Mouse (Mus musculus): ENCODE measurements around the gene Gm10053. TPM values are rescaled to one million over a fixed set of nuclear protein-coding genes. Genes with fewer than 3 reads are reported as not detected.

Gene Gm10053
- polyA plus RNA-seq, 1 experiment from 2014 or later: 230 TPM

- Histone ChIP-seq H3K9me3 (ENCODE audit: control insufficient read depth, low read length) (no peaks in the 10 kb centered on the region), H3K27me3 (replicated peaks; ENCODE audit: control insufficient read depth, insufficient read depth, low read length) (peaks cover 4% of the 10 kb centered on the region), H3K27ac (ENCODE audit: low read length) (no peak overlapping the region), H3K4me3 (replicated peaks; ENCODE audit: low read length) (no peak overlapping the region), H3K9ac (replicated peaks; ENCODE audit: low read depth, low read length) (no peak overlapping the region), H3K4me1 (replicated peaks; ENCODE audit: control insufficient read depth, insufficient read depth, low read length) (peaks cover 7% of the 10 kb centered on the region), H3K36me3 (ENCODE audit: control insufficient read depth, insufficient read depth) (no peaks in the 10 kb centered on the region), H3K4me2 (ENCODE audit: low read length) (no peak overlapping the region)
- WGBS: 89% methylated on average over 9 of the region's 9 CpGs
- no peak for ATAC-seq
These were observed 10.1 kb upstream of the Gm10053 start for GRCm38 (mm10) chr19:24865436-24865835.

GRCm38 (mm10) chr19:24871037-24871635 lies 4.3 kb upstream of the Gm10053 start:
- H3K27me3 ChIP-seq (replicated peaks; ENCODE audit: control insufficient read depth, insufficient read depth, low read length): no peaks in the 10 kb centered on the region
- no peaks in the 10 kb centered on the region for H3K36me3 ChIP-seq (ENCODE audit: control insufficient read depth, insufficient read depth)
- H3K4me1 ChIP-seq (replicated peaks; ENCODE audit: control insufficient read depth, insufficient read depth, low read length): no peaks in the 10 kb centered on the region
- 15% methylated on average over 18 of the region's 18 CpGs for WGBS
- ATAC-seq: peak; percentile 89
- peak overlapping the region; percentile 51 for H3K9ac ChIP-seq (replicated peaks; ENCODE audit: low read depth, low read length)
- H3K27ac ChIP-seq (ENCODE audit: low read length): no peak overlapping the region
- H3K4me3 ChIP-seq (replicated peaks; ENCODE audit: low read length): peak overlapping the region; percentile 42
- no peaks in the 10 kb centered on the region for H3K9me3 ChIP-seq (ENCODE audit: control insufficient read depth, low read length)
- H3K4me2 ChIP-seq (ENCODE audit: low read length): peak overlapping the region; percentile 70

GRCm38 (mm10) chr19:24873873-24874272 lies 1.6 kb upstream of the Gm10053 start:
- Histone ChIP-seq H3K27me3 (replicated peaks; ENCODE audit: control insufficient read depth, insufficient read depth, low read length) (no peaks in the 10 kb centered on the region), H3K36me3 (ENCODE audit: control insufficient read depth, insufficient read depth) (no peaks in the 10 kb centered on the region), H3K4me1 (replicated peaks; ENCODE audit: control insufficient read depth, insufficient read depth, low read length) (no peaks in the 10 kb centered on the region), H3K4me2 (ENCODE audit: low read length) (no peak overlapping the region), H3K9ac (replicated peaks; ENCODE audit: low read depth, low read length) (no peak overlapping the region), H3K9me3 (ENCODE audit: control insufficient read depth, low read length) (no peaks in the 10 kb centered on the region), H3K27ac (ENCODE audit: low read length) (no peak overlapping the region), H3K4me3 (replicated peaks; ENCODE audit: low read length) (no peak overlapping the region)
- ATAC-seq: no peak
- 29% methylated on average over 2 of the region's 2 CpGs for WGBS

- no peak for ATAC-seq
- H3K27ac ChIP-seq (ENCODE audit: low read length): no peak overlapping the region
- H3K4me1 ChIP-seq (replicated peaks; ENCODE audit: control insufficient read depth, insufficient read depth, low read length): no peaks in the 10 kb centered on the region
- no peaks in the 10 kb centered on the region for H3K27me3 ChIP-seq (replicated peaks; ENCODE audit: control insufficient read depth, insufficient read depth, low read length)
- no peak overlapping the region for H3K9ac ChIP-seq (replicated peaks; ENCODE audit: low read depth, low read length)
- WGBS: 66% methylated on average over 4 of the region's 4 CpGs
- no peaks in the 10 kb centered on the region for H3K9me3 ChIP-seq (ENCODE audit: control insufficient read depth, low read length)
- H3K4me3 ChIP-seq (replicated peaks; ENCODE audit: low read length): no peak overlapping the region
- H3K36me3 ChIP-seq (ENCODE audit: control insufficient read depth, insufficient read depth): no peaks in the 10 kb centered on the region
- H3K4me2 ChIP-seq (ENCODE audit: low read length): no peak overlapping the region
These were observed 5.8 kb downstream of the Gm10053 start for GRCm38 (mm10) chr19:24881237-24881636.

GRCm38 (mm10) chr19:24885504-24885903 lies 10.0 kb downstream of the Gm10053 start:
- H3K9ac ChIP-seq (replicated peaks; ENCODE audit: low read depth, low read length): no peak overlapping the region
- 14% methylated on average over 5 of the region's 5 CpGs for WGBS
- no peak overlapping the region for H3K27ac ChIP-seq (ENCODE audit: low read length)
- no peaks in the 10 kb centered on the region for H3K9me3 ChIP-seq (ENCODE audit: control insufficient read depth, low read length)
- no peak overlapping the region for H3K4me2 ChIP-seq (ENCODE audit: low read length)
- no peaks in the 10 kb centered on the region for H3K36me3 ChIP-seq (ENCODE audit: control insufficient read depth, insufficient read depth)
- H3K27me3 ChIP-seq (replicated peaks; ENCODE audit: control insufficient read depth, insufficient read depth, low read length): 0 out of 2 replicates have a peak, but pooled peaks cover 3% of the 10 kb centered on the region
- peak; percentile 55 for ATAC-seq
- no peak overlapping the region for H3K4me3 ChIP-seq (replicated peaks; ENCODE audit: low read length)
- H3K4me1 ChIP-seq (replicated peaks; ENCODE audit: control insufficient read depth, insufficient read depth, low read length): no peaks in the 10 kb centered on the region

- Histone ChIP-seq H3K4me1 (replicated peaks; ENCODE audit: control insufficient read depth, insufficient read depth, low read length) (no peaks in the 10 kb centered on the region), H3K9ac (replicated peaks; ENCODE audit: low read depth, low read length) (no peak overlapping the region), H3K4me3 (replicated peaks; ENCODE audit: low read length) (no peak overlapping the region), H3K36me3 (ENCODE audit: control insufficient read depth, insufficient read depth) (no peaks in the 10 kb centered on the region), H3K27ac (ENCODE audit: low read length) (no peak overlapping the region), H3K4me2 (ENCODE audit: low read length) (no peak overlapping the region), H3K27me3 (replicated peaks; ENCODE audit: control insufficient read depth, insufficient read depth, low read length) (0 out of 2 replicates have a peak, but pooled peaks cover 3% of the 10 kb centered on the region), H3K9me3 (ENCODE audit: control insufficient read depth, low read length) (no peaks in the 10 kb centered on the region)
- no peak for ATAC-seq
- WGBS: 83% methylated on average over 3 of the region's 3 CpGs
These were observed 11.4 kb downstream of the Gm10053 start for GRCm38 (mm10) chr19:24886888-24887287.

- ATAC-seq: no peak
- no peak overlapping the region for H3K27ac ChIP-seq (ENCODE audit: low read length)
- 34% methylated on average over 4 of the region's 4 CpGs for WGBS
- peaks cover 44% of the 10 kb centered on the region for H3K27me3 ChIP-seq (replicated peaks; ENCODE audit: control insufficient read depth, insufficient read depth, low read length)
- no peaks in the 10 kb centered on the region for H3K9me3 ChIP-seq (ENCODE audit: control insufficient read depth, low read length)
- no peak overlapping the region for H3K9ac ChIP-seq (replicated peaks; ENCODE audit: low read depth, low read length)
- no peaks in the 10 kb centered on the region for H3K36me3 ChIP-seq (ENCODE audit: control insufficient read depth, insufficient read depth)
- peaks cover 22% of the 10 kb centered on the region for H3K4me1 ChIP-seq (replicated peaks; ENCODE audit: control insufficient read depth, insufficient read depth, low read length)
- H3K4me2 ChIP-seq (ENCODE audit: low read length): no peak overlapping the region
- H3K4me3 ChIP-seq (replicated peaks; ENCODE audit: low read length): no peak overlapping the region
These were observed 21.1 kb downstream of the Gm10053 start for GRCm38 (mm10) chr19:24896536-24896935.

GRCm38 (mm10) chr19:24897006-24897895 lies 21.8 kb downstream of the Gm10053 start:
- H3K9ac ChIP-seq (replicated peaks; ENCODE audit: low read depth, low read length): no peak overlapping the region
- WGBS: 2% methylated on average over 57 of the region's 57 CpGs
- H3K4me2 ChIP-seq (ENCODE audit: low read length): peak overlapping the region; percentile 25
- no peak for ATAC-seq
- H3K9me3 ChIP-seq (ENCODE audit: control insufficient read depth, low read length): no peaks in the 10 kb centered on the region
- H3K4me3 ChIP-seq (replicated peaks; ENCODE audit: low read length): peak overlapping the region; percentile 13
- H3K27ac ChIP-seq (ENCODE audit: low read length): no peak overlapping the region
- no peaks in the 10 kb centered on the region for H3K36me3 ChIP-seq (ENCODE audit: control insufficient read depth, insufficient read depth)
- peaks cover 50% of the 10 kb centered on the region for H3K27me3 ChIP-seq (replicated peaks; ENCODE audit: control insufficient read depth, insufficient read depth, low read length)
- peaks cover 22% of the 10 kb centered on the region for H3K4me1 ChIP-seq (replicated peaks; ENCODE audit: control insufficient read depth, insufficient read depth, low read length)

GRCm38 (mm10) chr19:24897896-24898736 lies 22.6 kb downstream of the Gm10053 start:
- H3K4me3 ChIP-seq (replicated peaks; ENCODE audit: low read length): no peak overlapping the region

More at GRCm38 (mm10) chr19:24897896-24898736, 22.6 kb downstream of the Gm10053 start:
- peaks cover 58% of the 10 kb centered on the region for H3K27me3 ChIP-seq (replicated peaks; ENCODE audit: control insufficient read depth, insufficient read depth, low read length)
- WGBS: 1% methylated on average over 20 of the region's 20 CpGs
- ATAC-seq: no peak
- H3K4me2 ChIP-seq (ENCODE audit: low read length): no peak overlapping the region
- no peak overlapping the region for H3K27ac ChIP-seq (ENCODE audit: low read length)
- H3K9me3 ChIP-seq (ENCODE audit: control insufficient read depth, low read length): no peaks in the 10 kb centered on the region
- H3K9ac ChIP-seq (replicated peaks; ENCODE audit: low read depth, low read length): no peak overlapping the region
- H3K4me1 ChIP-seq (replicated peaks; ENCODE audit: control insufficient read depth, insufficient read depth, low read length): peaks cover 22% of the 10 kb centered on the region
- H3K36me3 ChIP-seq (ENCODE audit: control insufficient read depth, insufficient read depth): no peaks in the 10 kb centered on the region

Measured in forebrain, embryonic 16.5 days (tissue).